Mouse (Mus musculus): ENCODE measurements around the gene Gata2. TPM values are rescaled to one million over a fixed set of nuclear protein-coding genes. Genes with fewer than 3 reads are reported as not detected.

The Gata2 gene
- polyA plus RNA-seq, 1 experiment from 2014 or later = 28.6 TPM

DNA sequence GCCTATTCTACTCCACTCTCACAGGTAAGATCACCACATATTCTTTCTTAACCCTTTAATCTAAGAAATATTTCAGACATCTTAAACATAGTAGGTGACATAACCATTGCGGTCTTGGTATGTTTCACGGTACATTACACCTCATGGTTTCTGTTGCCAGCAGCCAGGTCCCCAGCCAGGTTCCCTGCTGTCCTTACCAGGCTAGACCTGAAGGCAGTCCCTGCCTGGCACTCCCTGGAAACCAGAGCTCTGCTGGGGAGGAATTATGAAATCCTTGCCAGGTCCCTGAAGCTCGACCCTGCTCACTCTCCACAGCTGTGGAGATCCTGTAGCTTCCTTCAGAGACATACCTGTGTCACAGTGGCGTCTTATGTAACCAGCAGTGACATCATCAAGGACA, 22.5 kb downstream of the Gata2 start:
- no peak overlapping the region for H3K9ac ChIP-seq (ENCODE audit: low read length)
- H3K4me1 ChIP-seq (ENCODE audit: control insufficient read depth, insufficient read depth, low read length) = peaks cover 2% of the 10 kb centered on the region; the same call in 1 of the 2 replicates
- no peak for DNase-seq (ENCODE audit: low spot score, missing footprints)
- H3K36me3 ChIP-seq (ENCODE audit: control insufficient read depth, insufficient read depth, low read length) = no peaks in the 10 kb centered on the region
- H3K4me2 ChIP-seq = no peak overlapping the region
- H3K27me3 ChIP-seq (ENCODE audit: control insufficient read depth, insufficient read depth, low read length) = no peaks in the 10 kb centered on the region; the same call in 1 of the 2 replicates
- H3K9me3 ChIP-seq (ENCODE audit: control insufficient read depth, low read length) = no peaks in the 10 kb centered on the region; the same call in 1 of the 2 replicates
- H3K27ac ChIP-seq (ENCODE audit: low read depth, low read length) = no peak overlapping the region
- 79% methylated on average over 4 of the region's 4 CpGs for WGBS
- ATAC-seq (ENCODE audit: low FRiP score) = no peak
- no peak overlapping the region for H3K4me3 ChIP-seq (ENCODE audit: low read depth, low read length)

DNA sequence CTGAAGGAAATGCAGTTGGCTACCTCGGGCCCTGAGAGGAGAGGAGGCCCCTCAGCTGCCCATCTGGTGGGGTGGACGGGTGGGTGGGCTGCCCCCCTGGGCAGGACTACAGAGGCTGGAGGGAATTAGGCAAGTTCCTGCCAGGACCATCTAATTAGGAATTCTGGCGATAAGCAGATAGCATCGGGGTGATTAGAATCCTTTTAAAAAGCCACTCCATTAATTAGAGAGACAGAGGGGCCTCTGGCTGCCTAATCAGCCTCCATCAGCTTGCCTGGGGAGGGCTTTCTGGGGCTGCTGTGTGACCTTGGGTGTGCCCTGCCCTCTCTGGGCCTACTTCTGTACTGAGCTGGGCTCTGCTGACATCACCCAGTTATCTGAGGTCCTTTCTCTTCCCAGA, 25.4 kb downstream of the Gata2 start:
- H3K4me2 ChIP-seq = no peak overlapping the region
- no peaks in the 10 kb centered on the region for H3K36me3 ChIP-seq (ENCODE audit: control insufficient read depth, insufficient read depth, low read length)
- no peaks in the 10 kb centered on the region; the same call in 1 of the 2 replicates for H3K9me3 ChIP-seq (ENCODE audit: control insufficient read depth, low read length)
- H3K9ac ChIP-seq (ENCODE audit: low read length) = no peak overlapping the region
- no peak overlapping the region for H3K27ac ChIP-seq (ENCODE audit: low read depth, low read length)
- no peak overlapping the region for H3K4me3 ChIP-seq (ENCODE audit: low read depth, low read length)
- 25% methylated on average over 4 of the region's 4 CpGs for WGBS
- ATAC-seq (ENCODE audit: low FRiP score) (no peak), DNase-seq (ENCODE audit: low spot score, missing footprints) (no peak)
- peaks cover 2% of the 10 kb centered on the region; the same call in 1 of the 2 replicates for H3K4me1 ChIP-seq (ENCODE audit: control insufficient read depth, insufficient read depth, low read length)
- H3K27me3 ChIP-seq (ENCODE audit: control insufficient read depth, insufficient read depth, low read length) = no peaks in the 10 kb centered on the region; the same call in 1 of the 2 replicates

- Histone ChIP-seq H3K4me2 (no peak within 1 kb of the TSS), H3K9ac (ENCODE audit: low read length) (no peak within 1 kb of the TSS), H3K4me1 (ENCODE audit: control insufficient read depth, insufficient read depth, low read length) (peaks cover 2% of the 10 kb centered on the region; the same call in 1 of the 2 replicates), H3K36me3 (ENCODE audit: control insufficient read depth, insufficient read depth, low read length) (no peaks in the 10 kb centered on the region), H3K4me3 (ENCODE audit: low read depth, low read length) (no peak within 1 kb of the TSS), H3K27me3 (ENCODE audit: control insufficient read depth, insufficient read depth, low read length) (no peaks in the 10 kb centered on the region), H3K27ac (ENCODE audit: low read depth, low read length) (no peak within 1 kb of the TSS), H3K9me3 (ENCODE audit: control insufficient read depth, low read length) (no peaks in the 10 kb centered on the region; the same call in 1 of the 2 replicates)
- 46% methylated on average over 10 of the region's 10 CpGs for WGBS
- ATAC-seq (ENCODE audit: low FRiP score) (no peak), DNase-seq (ENCODE audit: low spot score, missing footprints) (no peak)
These were observed 28.3 kb downstream of the Gata2 start, which contains the start of gene Dnajb8 for GRCm38 (mm10) chr6:88221968-88222367. TSS of gene Dnajb8 (plus strand) at chr6:88222268.

DNA sequence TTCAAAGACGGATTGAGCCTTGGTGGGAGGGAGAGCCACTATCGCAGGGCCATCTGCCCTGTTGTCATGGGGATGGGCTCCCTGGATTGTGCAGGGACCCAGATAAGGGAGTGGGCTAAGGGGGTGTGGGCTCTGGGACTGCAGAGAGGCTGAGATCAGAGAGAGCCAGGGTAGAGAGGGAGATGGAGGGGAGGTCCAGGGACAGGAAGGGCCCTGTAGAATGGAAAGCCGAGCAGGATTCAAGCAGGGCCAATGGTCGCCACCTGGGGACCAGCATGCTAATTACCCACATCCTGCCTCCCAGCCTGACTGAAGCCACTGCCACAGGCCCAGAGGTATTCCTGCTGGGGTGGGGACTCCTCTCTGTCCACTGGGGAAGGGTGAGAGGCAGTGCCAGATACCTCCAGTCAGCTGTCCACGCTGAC, 32.9 kb downstream of the Gata2 start:
- Histone ChIP-seq H3K27me3 (ENCODE audit: control insufficient read depth, insufficient read depth, low read length) (no peaks in the 10 kb centered on the region), H3K9ac (ENCODE audit: low read length) (0 out of 2 replicates have a peak overlapping the region, but pooled peaks have one; percentile 4), H3K36me3 (ENCODE audit: control insufficient read depth, insufficient read depth, low read length) (no peaks in the 10 kb centered on the region), H3K4me1 (ENCODE audit: control insufficient read depth, insufficient read depth, low read length) (peaks cover 2% of the 10 kb centered on the region; the same call in 1 of the 2 replicates), H3K4me3 (ENCODE audit: low read depth, low read length) (no peak overlapping the region), H3K4me2 (no peak overlapping the region), H3K27ac (ENCODE audit: low read depth, low read length) (no peak overlapping the region; the same call in 1 of the 2 replicates), H3K9me3 (ENCODE audit: control insufficient read depth, low read length) (no peaks in the 10 kb centered on the region)
- DNase-seq (ENCODE audit: low spot score, missing footprints) (peak; percentile 85), ATAC-seq (ENCODE audit: low FRiP score) (peak; percentile 89)
- WGBS = 9% methylated on average over 5 of the region's 5 CpGs

GRCm38 (mm10) chr6:88227537-88227936, 33.8 kb downstream of the Gata2 start:
- peaks cover 2% of the 10 kb centered on the region; the same call in 1 of the 2 replicates for H3K4me1 ChIP-seq (ENCODE audit: control insufficient read depth, insufficient read depth, low read length)
- no peaks in the 10 kb centered on the region for H3K27me3 ChIP-seq (ENCODE audit: control insufficient read depth, insufficient read depth, low read length)
- no peak overlapping the region for H3K4me2 ChIP-seq
- no peak overlapping the region for H3K27ac ChIP-seq (ENCODE audit: low read depth, low read length)
- ATAC-seq (ENCODE audit: low FRiP score) (no peak), DNase-seq (ENCODE audit: low spot score, missing footprints) (no peak)
- WGBS = 60% methylated on average over 7 of the region's 7 CpGs
- no peak overlapping the region for H3K9ac ChIP-seq (ENCODE audit: low read length)
- H3K36me3 ChIP-seq (ENCODE audit: control insufficient read depth, insufficient read depth, low read length) = no peaks in the 10 kb centered on the region
- H3K4me3 ChIP-seq (ENCODE audit: low read depth, low read length) = no peak overlapping the region
- no peaks in the 10 kb centered on the region for H3K9me3 ChIP-seq (ENCODE audit: control insufficient read depth, low read length)

GRCm38 (mm10) chr6:88229221-88229620, 35.5 kb downstream of the Gata2 start:
- no peak overlapping the region for H3K9ac ChIP-seq (ENCODE audit: low read length)
- DNase-seq (ENCODE audit: low spot score, missing footprints) (no peak), ATAC-seq (ENCODE audit: low FRiP score) (no peak)
- H3K9me3 ChIP-seq (ENCODE audit: control insufficient read depth, low read length) = no peaks in the 10 kb centered on the region
- H3K4me2 ChIP-seq = no peak overlapping the region
- H3K27me3 ChIP-seq (ENCODE audit: control insufficient read depth, insufficient read depth, low read length) = no peaks in the 10 kb centered on the region; the same call in 1 of the 2 replicates
- H3K4me1 ChIP-seq (ENCODE audit: control insufficient read depth, insufficient read depth, low read length) = peaks cover 2% of the 10 kb centered on the region; the same call in 1 of the 2 replicates
- WGBS = 84% methylated on average over 12 of the region's 12 CpGs
- no peaks in the 10 kb centered on the region for H3K36me3 ChIP-seq (ENCODE audit: control insufficient read depth, insufficient read depth, low read length)
- H3K27ac ChIP-seq (ENCODE audit: low read depth, low read length) = no peak overlapping the region
- H3K4me3 ChIP-seq (ENCODE audit: low read depth, low read length) = no peak overlapping the region

DNA sequence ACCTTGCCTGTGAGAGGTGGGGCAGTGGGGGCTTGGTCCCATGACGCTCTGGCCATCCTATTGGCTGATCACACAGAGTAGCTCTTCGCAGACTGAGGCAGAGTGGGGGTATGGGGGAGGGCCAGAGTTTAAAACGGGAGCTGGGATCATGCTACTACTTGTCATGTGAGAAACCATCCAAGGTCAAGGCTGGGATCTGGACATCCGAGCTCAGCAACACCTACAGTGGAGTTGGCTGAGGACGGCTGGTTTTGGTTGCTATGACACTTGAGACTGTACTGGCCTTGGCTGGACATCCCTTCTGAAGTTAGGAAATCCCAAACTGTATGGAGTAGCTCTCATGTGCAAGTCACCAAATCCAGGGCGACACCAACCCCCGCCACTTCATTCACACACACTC, 38.1 kb downstream of the Gata2 start:
- DNase-seq (ENCODE audit: low spot score, missing footprints) (no peak), ATAC-seq (ENCODE audit: low FRiP score) (no peak)
- no peak overlapping the region for H3K27ac ChIP-seq (ENCODE audit: low read depth, low read length)
- no peaks in the 10 kb centered on the region for H3K36me3 ChIP-seq (ENCODE audit: control insufficient read depth, insufficient read depth, low read length)
- peaks cover 3% of the 10 kb centered on the region; the same call in 1 of the 2 replicates for H3K27me3 ChIP-seq (ENCODE audit: control insufficient read depth, insufficient read depth, low read length)
- no peaks in the 10 kb centered on the region for H3K9me3 ChIP-seq (ENCODE audit: control insufficient read depth, low read length)
- H3K9ac ChIP-seq (ENCODE audit: low read length) = no peak overlapping the region
- H3K4me3 ChIP-seq (ENCODE audit: low read depth, low read length) = no peak overlapping the region
- WGBS = 82% methylated on average over 7 of the region's 7 CpGs
- no peak overlapping the region for H3K4me2 ChIP-seq
- peaks cover 10% of the 10 kb centered on the region for H3K4me1 ChIP-seq (ENCODE audit: control insufficient read depth, insufficient read depth, low read length)

GRCm38 (mm10) chr6:88232221-88232620, 38.5 kb downstream of the Gata2 start:
- Histone ChIP-seq H3K4me1 (ENCODE audit: control insufficient read depth, insufficient read depth, low read length) (peaks cover 10% of the 10 kb centered on the region), H3K4me2 (no peak overlapping the region), H3K36me3 (ENCODE audit: control insufficient read depth, insufficient read depth, low read length) (no peaks in the 10 kb centered on the region), H3K9me3 (ENCODE audit: control insufficient read depth, low read length) (no peaks in the 10 kb centered on the region), H3K27me3 (ENCODE audit: control insufficient read depth, insufficient read depth, low read length) (peaks cover 3% of the 10 kb centered on the region; the same call in 1 of the 2 replicates), H3K9ac (ENCODE audit: low read length) (no peak overlapping the region), H3K4me3 (ENCODE audit: low read depth, low read length) (no peak overlapping the region), H3K27ac (ENCODE audit: low read depth, low read length) (no peak overlapping the region)
- DNase-seq (ENCODE audit: low spot score, missing footprints) = no peak
- ATAC-seq (ENCODE audit: low FRiP score) = no peak
- WGBS = 65% methylated on average over 6 of the region's 6 CpGs

DNA sequence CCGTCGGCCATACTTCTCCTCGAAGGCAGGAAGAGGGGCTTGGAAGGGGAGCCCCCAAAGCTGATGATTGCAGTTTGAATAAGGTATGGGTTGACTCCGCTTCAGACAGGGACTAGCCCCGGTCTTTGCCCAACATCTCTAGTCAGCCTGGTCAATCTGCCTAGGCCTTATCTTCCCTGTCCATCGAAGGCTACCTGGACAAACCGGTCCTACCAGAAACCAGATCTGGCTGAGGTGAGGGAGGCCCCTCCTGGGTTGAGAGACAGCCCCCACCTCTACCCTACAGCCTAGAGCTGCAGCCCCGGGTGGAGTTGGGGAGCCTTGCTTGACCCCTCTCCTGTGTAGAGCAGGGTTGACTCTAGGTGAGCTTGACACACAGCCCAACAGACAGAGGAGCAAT, 40.3 kb downstream of the Gata2 start:
- no peak for DNase-seq (ENCODE audit: low spot score, missing footprints)
- H3K27ac ChIP-seq (ENCODE audit: low read depth, low read length) = no peak overlapping the region
- H3K36me3 ChIP-seq (ENCODE audit: control insufficient read depth, insufficient read depth, low read length) = no peaks in the 10 kb centered on the region
- peaks cover 10% of the 10 kb centered on the region for H3K4me1 ChIP-seq (ENCODE audit: control insufficient read depth, insufficient read depth, low read length)
- whole genome bisulfite sequencing = 80% methylated on average over 8 of the region's 8 CpGs
- no peak overlapping the region for H3K9ac ChIP-seq (ENCODE audit: low read length)
- no peak for ATAC-seq (ENCODE audit: low FRiP score)
- no peak overlapping the region for H3K4me2 ChIP-seq
- H3K27me3 ChIP-seq (ENCODE audit: control insufficient read depth, insufficient read depth, low read length) = peaks cover 3% of the 10 kb centered on the region; the same call in 1 of the 2 replicates
- H3K4me3 ChIP-seq (ENCODE audit: low read depth, low read length) = no peak overlapping the region
- no peaks in the 10 kb centered on the region for H3K9me3 ChIP-seq (ENCODE audit: control insufficient read depth, low read length)
